Mouse (Mus musculus): ENCODE data around the gene Tpk1. TPM values are rescaled to one million over a fixed set of nuclear protein-coding genes. Genes with fewer than 3 reads are reported as not detected.

Tpk1 gene
- polyA plus RNA-seq, 1 experiment from 2014 or later = 7.4 TPM

DNA sequence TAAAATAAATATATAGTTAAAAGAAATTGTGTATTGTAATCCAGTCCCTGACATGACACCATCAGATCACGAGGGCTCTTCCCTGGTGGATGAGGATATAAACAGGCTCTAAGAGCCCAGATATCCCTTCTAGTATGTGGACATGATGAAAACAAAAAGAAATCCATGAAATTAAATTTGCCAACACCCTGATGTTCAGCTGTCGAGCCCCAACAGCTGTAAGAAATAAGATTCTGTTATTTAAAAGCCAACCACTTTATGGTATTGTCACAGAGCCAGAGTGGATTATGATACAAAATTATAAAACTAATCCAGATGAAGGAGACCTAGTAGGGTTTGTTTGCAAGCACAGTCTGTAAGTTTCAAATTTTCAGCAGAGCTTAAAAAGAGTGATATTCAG lies 207.0 kb downstream of the Tpk1 start:
- Histone ChIP-seq H3K9me3 (ENCODE audit: low read length) (no peaks in the 10 kb centered on the region), H3K36me3 (replicated peaks; ENCODE audit: insufficient read depth, low read length) (no peaks in the 10 kb centered on the region), H3K4me2 (ENCODE audit: low read depth, low read length) (no peak overlapping the region), H3K4me3 (ENCODE audit: low read depth, low read length) (no peak overlapping the region), H3K27ac (ENCODE audit: low read depth) (no peak overlapping the region), H3K27me3 (ENCODE audit: insufficient read depth, low read length) (no peaks in the 10 kb centered on the region), H3K9ac (replicated peaks) (no peak overlapping the region), H3K4me1 (ENCODE audit: insufficient read depth) (no peaks in the 10 kb centered on the region)
- DNase-seq (no peak), ATAC-seq (no peak)
- TF ChIP-seq EP300 (IDR thresholded peaks at IDR 0.05; ENCODE audit: low read depth) = no peak
- TF ChIP-seq CTCF (IDR thresholded peaks at IDR 0.05; ENCODE audit: low read depth) = no peak
- WGBS (ENCODE audit: insufficient replicate concordance) = 75% methylated on average over 2 of the region's 2 CpGs

GRCm38 (mm10) chr6:43457989-43458388 lies 208.1 kb downstream of the Tpk1 start:
- 89% methylated on average over 2 of the region's 2 CpGs for WGBS (ENCODE audit: insufficient replicate concordance)
- Histone ChIP-seq H3K27me3 (ENCODE audit: insufficient read depth, low read length) (no peaks in the 10 kb centered on the region), H3K4me1 (ENCODE audit: insufficient read depth) (no peaks in the 10 kb centered on the region), H3K9ac (replicated peaks) (no peak overlapping the region), H3K27ac (ENCODE audit: low read depth) (no peak overlapping the region), H3K9me3 (ENCODE audit: low read length) (no peaks in the 10 kb centered on the region), H3K36me3 (replicated peaks; ENCODE audit: insufficient read depth, low read length) (no peaks in the 10 kb centered on the region), H3K4me2 (ENCODE audit: low read depth, low read length) (no peak overlapping the region), H3K4me3 (ENCODE audit: low read depth, low read length) (no peak overlapping the region)
- TF ChIP-seq CTCF (IDR thresholded peaks at IDR 0.05; ENCODE audit: low read depth) = no peak
- TF ChIP-seq EP300 (IDR thresholded peaks at IDR 0.05; ENCODE audit: low read depth) = no peak
- DNase-seq (no peak), ATAC-seq (no peak)

- Histone ChIP-seq H3K4me2 (ENCODE audit: low read depth, low read length) (no peak overlapping the region), H3K4me3 (ENCODE audit: low read depth, low read length) (no peak overlapping the region), H3K4me1 (ENCODE audit: insufficient read depth) (no peaks in the 10 kb centered on the region), H3K27ac (ENCODE audit: low read depth) (no peak overlapping the region), H3K9ac (replicated peaks) (no peak overlapping the region), H3K27me3 (ENCODE audit: insufficient read depth, low read length) (no peaks in the 10 kb centered on the region), H3K9me3 (ENCODE audit: low read length) (no peaks in the 10 kb centered on the region), H3K36me3 (replicated peaks; ENCODE audit: insufficient read depth, low read length) (no peaks in the 10 kb centered on the region)
- DNase-seq = no peak
- TF ChIP-seq CTCF (IDR thresholded peaks at IDR 0.05; ENCODE audit: low read depth) = no peak
- TF ChIP-seq EP300 (IDR thresholded peaks at IDR 0.05; ENCODE audit: low read depth) = no peak
- no peak for ATAC-seq
- WGBS (ENCODE audit: insufficient replicate concordance) = 57% methylated on average over 2 of the region's 2 CpGs
Measured at GRCm38 (mm10) chr6:43449498-43449897, 216.6 kb downstream of the Tpk1 start.

- Histone ChIP-seq H3K9ac (replicated peaks) (no peak overlapping the region), H3K4me2 (ENCODE audit: low read depth, low read length) (no peak overlapping the region), H3K27me3 (ENCODE audit: insufficient read depth, low read length) (no peaks in the 10 kb centered on the region), H3K27ac (ENCODE audit: low read depth) (no peak overlapping the region), H3K9me3 (ENCODE audit: low read length) (no peaks in the 10 kb centered on the region), H3K4me1 (ENCODE audit: insufficient read depth) (no peaks in the 10 kb centered on the region), H3K4me3 (ENCODE audit: low read depth, low read length) (no peak overlapping the region), H3K36me3 (replicated peaks; ENCODE audit: insufficient read depth, low read length) (no peaks in the 10 kb centered on the region)
- no peak for TF ChIP-seq CTCF (IDR thresholded peaks at IDR 0.05; ENCODE audit: low read depth)
- no peak for TF ChIP-seq EP300 (IDR thresholded peaks at IDR 0.05; ENCODE audit: low read depth)
- no peak for DNase-seq
- WGBS (ENCODE audit: insufficient replicate concordance) = 84% methylated on average over 2 of the region's 2 CpGs
- ATAC-seq = no peak
Measured at GRCm38 (mm10) chr6:43445856-43446255, 220.2 kb downstream of the Tpk1 start.

DNA sequence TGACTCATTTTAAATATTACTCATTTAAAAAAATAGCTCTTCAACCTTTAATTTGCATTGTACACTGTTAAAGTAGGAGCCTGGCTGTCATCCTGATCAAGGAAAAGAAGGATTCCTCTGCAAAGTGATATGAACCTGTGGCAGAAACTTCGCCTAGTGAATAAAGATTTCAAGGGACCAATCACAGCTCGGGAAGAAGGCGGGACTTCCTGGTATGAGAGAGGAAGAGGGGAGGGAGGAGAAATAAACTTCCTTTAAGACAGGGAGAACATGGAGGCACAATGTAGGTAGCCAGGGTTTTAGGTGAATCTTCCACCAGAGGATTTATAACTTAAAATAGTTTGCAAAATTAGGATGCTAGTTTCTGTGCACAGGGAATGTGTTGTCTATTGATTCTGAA lies 223.9 kb downstream of the Tpk1 start:
- TF ChIP-seq EP300 (IDR thresholded peaks at IDR 0.05; ENCODE audit: low read depth) = no peak
- TF ChIP-seq CTCF (IDR thresholded peaks at IDR 0.05; ENCODE audit: low read depth) = no peak
- H3K27me3 ChIP-seq (ENCODE audit: insufficient read depth, low read length) = no peaks in the 10 kb centered on the region

GRCm38 (mm10) chr6:43435987-43436541 lies 230.0 kb downstream of the Tpk1 start:
- Histone ChIP-seq H3K36me3 (replicated peaks; ENCODE audit: insufficient read depth, low read length) (no peaks in the 10 kb centered on the region), H3K27ac (ENCODE audit: low read depth) (no peak overlapping the region), H3K9me3 (ENCODE audit: low read length) (no peaks in the 10 kb centered on the region), H3K4me1 (ENCODE audit: insufficient read depth) (no peaks in the 10 kb centered on the region), H3K4me3 (ENCODE audit: low read depth, low read length) (no peak overlapping the region), H3K9ac (replicated peaks) (no peak overlapping the region), H3K27me3 (ENCODE audit: insufficient read depth, low read length) (no peaks in the 10 kb centered on the region), H3K4me2 (ENCODE audit: low read depth, low read length) (no peak overlapping the region)
- no peak for ATAC-seq
- DNase-seq = no peak
- 73% methylated on average over 2 of the region's 2 CpGs for whole genome bisulfite sequencing (ENCODE audit: insufficient replicate concordance)
- TF ChIP-seq EP300 (IDR thresholded peaks at IDR 0.05; ENCODE audit: low read depth) (no peak), CTCF (IDR thresholded peaks at IDR 0.05; ENCODE audit: low read depth) (no peak)

More for the DNA sequence above, 223.9 kb downstream of the Tpk1 start:
- Histone ChIP-seq H3K9me3 (ENCODE audit: low read length) (no peaks in the 10 kb centered on the region), H3K4me2 (ENCODE audit: low read depth, low read length) (no peak overlapping the region), H3K4me1 (ENCODE audit: insufficient read depth) (no peaks in the 10 kb centered on the region), H3K36me3 (replicated peaks; ENCODE audit: insufficient read depth, low read length) (no peaks in the 10 kb centered on the region), H3K9ac (replicated peaks) (no peak overlapping the region), H3K4me3 (ENCODE audit: low read depth, low read length) (no peak overlapping the region), H3K27ac (ENCODE audit: low read depth) (no peak overlapping the region)
- DNase-seq (no peak), ATAC-seq (no peak)
- WGBS (ENCODE audit: insufficient replicate concordance) = 80% methylated on average over 3 of the region's 3 CpGs

DNA sequence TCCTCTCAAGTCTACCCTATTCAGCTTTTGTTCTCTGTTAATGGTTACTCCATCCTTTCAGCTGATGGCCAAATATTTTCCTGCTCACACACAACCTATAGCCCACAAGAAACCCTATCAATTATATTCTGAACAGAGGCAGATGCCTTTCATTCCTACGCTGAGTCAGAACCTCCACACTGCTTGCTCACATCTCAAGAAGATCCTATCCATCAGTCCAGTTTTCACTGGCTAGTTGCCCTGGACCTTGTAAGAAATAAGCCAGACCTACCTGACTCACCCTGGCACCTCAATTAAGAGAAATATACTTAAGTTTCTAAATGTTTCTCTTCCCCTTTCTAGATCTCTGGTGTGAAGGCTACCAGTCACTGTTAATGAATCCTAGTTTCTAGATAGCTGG lies 231.7 kb downstream of the Tpk1 start:
- H3K4me1 ChIP-seq (ENCODE audit: insufficient read depth) = no peaks in the 10 kb centered on the region
- DNase-seq = no peak
- no peak overlapping the region for H3K4me3 ChIP-seq (ENCODE audit: low read depth, low read length)
- no peak overlapping the region for H3K9ac ChIP-seq (replicated peaks)
- no peak overlapping the region for H3K4me2 ChIP-seq (ENCODE audit: low read depth, low read length)
- 85% methylated on average over 1 of the region's 1 CpGs for WGBS (ENCODE audit: insufficient replicate concordance)
- no peaks in the 10 kb centered on the region for H3K9me3 ChIP-seq (ENCODE audit: low read length)
- no peak for ATAC-seq
- H3K27ac ChIP-seq (ENCODE audit: low read depth) = no peak overlapping the region
- no peaks in the 10 kb centered on the region for H3K27me3 ChIP-seq (ENCODE audit: insufficient read depth, low read length)
- TF ChIP-seq CTCF (IDR thresholded peaks at IDR 0.05; ENCODE audit: low read depth) (no peak), EP300 (IDR thresholded peaks at IDR 0.05; ENCODE audit: low read depth) (no peak)
- H3K36me3 ChIP-seq (replicated peaks; ENCODE audit: insufficient read depth, low read length) = no peaks in the 10 kb centered on the region
